Mouse (Mus musculus) erythroblast, embryonic 14.5 days (primary cell): ENCODE data around the gene 4931428F04Rik.

Experiments used
- GATA1 ChIP-seq: IDR thresholded peaks from 2 replicates; pipeline ENCODE4 v1.6.1; 2012; ENCODE audit warnings: low read length, inconsistent platforms, mixed read lengths
- TAL1 ChIP-seq: IDR thresholded peaks from 3 replicates; pipeline ENCODE4 v1.6.1; 2012; ENCODE audit warnings: low read length, inconsistent platforms, mixed read lengths

GRCm38 (mm10) chr8:105260371-105261099 is 29.1 kb downstream of the 4931428F04Rik start:
- TF ChIP-seq TAL1 (no peak), GATA1 (no peak)
